Mouse (Mus musculus) limb, embryonic 15.5 days (tissue): ENCODE measurements around the gene Adam15. TPM values are rescaled to one million over a fixed set of nuclear protein-coding genes. Genes with fewer than 3 reads are reported as not detected.

ENCODE experiments used
- ATAC-seq: fragments of 200-750 bp; cut with Nextera tagmentation; 2 replicates; pipeline ENCODE4 v1.8.0; 2017; ENCODE audit warnings: low read depth, moderate TSS enrichment; ENCODE audit not compliant: insufficient number of reproducible peaks, low FRiP score, low TSS enrichment
- H3K27ac ChIP-seq: fragments of 300-500 bp; sonication (generic); 2 replicates; pipeline ENCODE4 v1.5.1; 2015; ENCODE audit warnings: moderate library complexity, mild to moderate bottlenecking, inconsistent platforms
- H3K27me3 ChIP-seq: fragments of 300-500 bp; sonication (generic); 2 replicates; pipeline ENCODE4 v1.6.1; 2015; ENCODE audit warnings: inconsistent platforms
- H3K36me3 ChIP-seq: fragments of 300-500 bp; sonication (generic); 2 replicates; pipeline ENCODE4 v1.6.1; 2015; ENCODE audit warnings: inconsistent platforms
- H3K4me1 ChIP-seq: fragments of 300-500 bp; sonication (generic); 2 replicates; pipeline ENCODE4 v1.6.1; 2015; ENCODE audit warnings: inconsistent platforms
- H3K4me2 ChIP-seq: fragments of 300-500 bp; sonication (generic); 2 replicates; pipeline ENCODE4 v1.6.1; 2015; ENCODE audit warnings: mild to moderate bottlenecking, inconsistent platforms
- H3K4me3 ChIP-seq: fragments of 300-500 bp; sonication (generic); 2 replicates; pipeline ENCODE4 v1.5.1; 2015; ENCODE audit warnings: mild to moderate bottlenecking, inconsistent platforms
- H3K9ac ChIP-seq: fragments of 300-500 bp; sonication (generic); 2 replicates; pipeline ENCODE4 v1.6.1; 2015; ENCODE audit warnings: inconsistent platforms
- H3K9me3 ChIP-seq: fragments of 300-500 bp; sonication (generic); 2 replicates; pipeline ENCODE4 v1.6.1; 2016; ENCODE audit warnings: inconsistent platforms
- WGBS: fragments of 180-500 bp; shearing (Covaris S2); methylation state at CpG from one replicate; pipeline ENCODE4 v1.1.7; 2015; 5-methylcytosine and 5-hydroxymethylcytosine counted together
- polyA plus RNA-seq: library from polyadenylated mRNA; unstranded; fragments of >200 nt; fragmentation: Nextera tagmentation; extraction: Ambion mirVana; gene quantifications from 2 replicates; pipeline ENCODE4 v1.2.1, GENCODE M21; 2015

The Adam15 gene
- polyA plus RNA-seq, 1 experiment from 2014 or later: 94.4 TPM

- peak overlapping the region; percentile 3; the same call in 1 of the 2 replicates for H3K27ac ChIP-seq
Measured at GRCm38 (mm10) chr3:89390699-89391662, 41.2 kb upstream of the Adam15 start.

GRCm38 (mm10) chr3:89390111-89390515, 40.3 kb upstream of the Adam15 start:
- Histone ChIP-seq H3K27me3 (0 out of 2 replicates have a peak, but pooled peaks cover 3% of the 10 kb centered on the region), H3K27ac (0 out of 2 replicates have a peak overlapping the region, but pooled peaks have one; percentile 3), H3K9ac (no peak overlapping the region), H3K36me3 (no peaks in the 10 kb centered on the region), H3K4me1 (peaks cover 77% of the 10 kb centered on the region), H3K4me2 (peak overlapping the region; percentile 98; the same call in 1 of the 2 replicates), H3K4me3 (peak overlapping the region; percentile 57; the same call in 1 of the 2 replicates), H3K9me3 (no peaks in the 10 kb centered on the region)
- ATAC-seq: no peak
- WGBS: 41% methylated on average over 5 of the region's 5 CpGs

More at GRCm38 (mm10) chr3:89390699-89391662, 41.2 kb upstream of the Adam15 start:
- peak overlapping the region; percentile 55; the same call in 1 of the 2 replicates for H3K9ac ChIP-seq
- ATAC-seq: no peak
- no peaks in the 10 kb centered on the region for H3K36me3 ChIP-seq
- WGBS: 14% methylated on average over 19 of the region's 19 CpGs
- H3K27me3 ChIP-seq: 0 out of 2 replicates have a peak, but pooled peaks cover 3% of the 10 kb centered on the region
- peak overlapping the region; percentile 57 for H3K4me3 ChIP-seq
- no peaks in the 10 kb centered on the region for H3K9me3 ChIP-seq
- H3K4me1 ChIP-seq: peaks cover 78% of the 10 kb centered on the region
- H3K4me2 ChIP-seq: peak overlapping the region; percentile 98

- H3K4me1 ChIP-seq: peaks cover 77% of the 10 kb centered on the region
- H3K4me3 ChIP-seq: no peak overlapping the region
- no peak for ATAC-seq
- H3K36me3 ChIP-seq: no peaks in the 10 kb centered on the region
- H3K27ac ChIP-seq: peak overlapping the region; percentile 73; the same call in 1 of the 2 replicates
- H3K27me3 ChIP-seq: 0 out of 2 replicates have a peak, but pooled peaks cover 3% of the 10 kb centered on the region
- H3K9me3 ChIP-seq: no peaks in the 10 kb centered on the region
- no peak overlapping the region for H3K4me2 ChIP-seq
- no peak overlapping the region for H3K9ac ChIP-seq
- WGBS: 44% methylated on average over 6 of the region's 6 CpGs
Measured at GRCm38 (mm10) chr3:89388901-89389740, 39.3 kb upstream of the Adam15 start.

- H3K27ac ChIP-seq: peak overlapping the region; percentile 73
- H3K4me1 ChIP-seq: peaks cover 73% of the 10 kb centered on the region
- 0 out of 2 replicates have a peak, but pooled peaks cover 3% of the 10 kb centered on the region for H3K27me3 ChIP-seq
- no peak for ATAC-seq
- H3K36me3 ChIP-seq: no peaks in the 10 kb centered on the region
- no peaks in the 10 kb centered on the region for H3K9me3 ChIP-seq
- H3K4me2 ChIP-seq: no peak overlapping the region
- H3K9ac ChIP-seq: no peak overlapping the region
- no peak overlapping the region for H3K4me3 ChIP-seq
- WGBS: 60% methylated on average over 11 of the region's 11 CpGs
Measured at GRCm38 (mm10) chr3:89388134-89388881, 38.5 kb upstream of the Adam15 start.

- Histone ChIP-seq H3K9me3 (no peaks in the 10 kb centered on the region), H3K27ac (no peak overlapping the region; the same call in 1 of the 2 replicates), H3K4me2 (0 out of 2 replicates have a peak overlapping the region, but pooled peaks have one; percentile 31), H3K27me3 (0 out of 2 replicates have a peak, but pooled peaks cover 3% of the 10 kb centered on the region), H3K9ac (no peak overlapping the region), H3K4me3 (peak overlapping the region; percentile 7; the same call in 1 of the 2 replicates), H3K36me3 (no peaks in the 10 kb centered on the region), H3K4me1 (peaks cover 69% of the 10 kb centered on the region)
- WGBS: 74% methylated on average over 11 of the region's 11 CpGs
- no peak for ATAC-seq
Measured at GRCm38 (mm10) chr3:89387632-89388031, 37.8 kb upstream of the Adam15 start.

GRCm38 (mm10) chr3:89386438-89387420, 36.9 kb upstream of the Adam15 start:
- 52% methylated on average over 17 of the region's 17 CpGs for WGBS
- no peaks in the 10 kb centered on the region for H3K36me3 ChIP-seq
- H3K4me2 ChIP-seq: no peak overlapping the region
- no peak overlapping the region for H3K9ac ChIP-seq
- peak overlapping the region; percentile 11; the same call in 1 of the 2 replicates for H3K27ac ChIP-seq
- H3K4me1 ChIP-seq: peaks cover 60% of the 10 kb centered on the region
- 0 out of 2 replicates have a peak, but pooled peaks cover 2% of the 10 kb centered on the region for H3K27me3 ChIP-seq
- H3K4me3 ChIP-seq: no peak overlapping the region
- H3K9me3 ChIP-seq: no peaks in the 10 kb centered on the region
- no peak for ATAC-seq

- H3K4me1 ChIP-seq: peaks cover 47% of the 10 kb centered on the region
- no peak overlapping the region for H3K9ac ChIP-seq
- no peaks in the 10 kb centered on the region for H3K9me3 ChIP-seq
- peaks cover 5% of the 10 kb centered on the region; the same call in 1 of the 2 replicates for H3K36me3 ChIP-seq
- 42% methylated on average over 11 of the region's 11 CpGs for WGBS
- no peak overlapping the region for H3K4me3 ChIP-seq
- ATAC-seq: no peak
- H3K4me2 ChIP-seq: no peak overlapping the region
- no peaks in the 10 kb centered on the region for H3K27me3 ChIP-seq
- H3K27ac ChIP-seq: peak overlapping the region; percentile 50; the same call in 1 of the 2 replicates
Measured at GRCm38 (mm10) chr3:89385451-89385850, 35.7 kb upstream of the Adam15 start.

- no peaks in the 10 kb centered on the region for H3K9me3 ChIP-seq
- 63% methylated on average over 12 of the region's 12 CpGs for WGBS
- no peak overlapping the region for H3K4me2 ChIP-seq
- no peaks in the 10 kb centered on the region for H3K27me3 ChIP-seq
- H3K4me3 ChIP-seq: no peak overlapping the region
- peak overlapping the region; percentile 50 for H3K27ac ChIP-seq
- H3K9ac ChIP-seq: no peak overlapping the region
- ATAC-seq: no peak
- H3K4me1 ChIP-seq: peaks cover 41% of the 10 kb centered on the region
- H3K36me3 ChIP-seq: peaks cover 9% of the 10 kb centered on the region; the same call in 1 of the 2 replicates
Measured at GRCm38 (mm10) chr3:89384331-89385076, 34.7 kb upstream of the Adam15 start.

- Histone ChIP-seq H3K27ac (no peak overlapping the region), H3K9me3 (no peaks in the 10 kb centered on the region), H3K9ac (no peak overlapping the region), H3K4me3 (no peak overlapping the region), H3K4me1 (peaks cover 47% of the 10 kb centered on the region), H3K36me3 (peaks cover 9% of the 10 kb centered on the region; the same call in 1 of the 2 replicates), H3K27me3 (no peaks in the 10 kb centered on the region), H3K4me2 (no peak overlapping the region)
- 75% methylated on average over 5 of the region's 5 CpGs for WGBS
- no peak for ATAC-seq
Measured at GRCm38 (mm10) chr3:89383651-89384255, 34.0 kb upstream of the Adam15 start.
